Mouse (Mus musculus) B cell, adult 2 months (primary cell): ENCODE data around the gene Ppp2r5e.
A peak's percentile ranks its signal among the peaks of the same experiment; 100 is the strongest.

Experiments used
- DNase-seq, 2 experiments: peaks; one replicate each; pipeline ENCODE4 v3.0.0; 2022

Ppp2r5e gene

GRCm38 (mm10) chr12:75596154-75597002 lies at the start of gene Ppp2r5e:
TSS of gene Ppp2r5e (minus strand) at chr12:75596245.
- peak; percentile 99 for DNase-seq

GRCm38 (mm10) chr12:75645780-75646179 lies 49.7 kb upstream of the Ppp2r5e start:
- DNase-seq = peak in 1 of 2 experiments; percentile 5

GRCm38 (mm10) chr12:75641726-75642125 lies 45.7 kb upstream of the Ppp2r5e start:
- no peak for DNase-seq

- no peak for DNase-seq
Observed at GRCm38 (mm10) chr12:75638345-75638744, 42.3 kb upstream of the Ppp2r5e start.

- no peak for DNase-seq
Observed at GRCm38 (mm10) chr12:75637103-75637502, 41.1 kb upstream of the Ppp2r5e start.

GRCm38 (mm10) chr12:75635771-75636430 lies 39.9 kb upstream of the Ppp2r5e start:
- no peak for DNase-seq

- no peak for DNase-seq
Observed at GRCm38 (mm10) chr12:75629618-75630017, 33.6 kb upstream of the Ppp2r5e start.

- DNase-seq = no peak
Observed at GRCm38 (mm10) chr12:75623292-75623691, 27.2 kb upstream of the Ppp2r5e start.

- no peak for DNase-seq
Observed at GRCm38 (mm10) chr12:75622835-75623234, 26.8 kb upstream of the Ppp2r5e start.

- peak in 1 of 2 experiments; percentile 10 for DNase-seq
Observed at GRCm38 (mm10) chr12:75616841-75617240, 20.8 kb upstream of the Ppp2r5e start.

GRCm38 (mm10) chr12:75616158-75616791 lies 20.2 kb upstream of the Ppp2r5e start:
- DNase-seq = peak; percentile 16 to 26

- DNase-seq = no peak
Observed at GRCm38 (mm10) chr12:75615556-75615955, 19.5 kb upstream of the Ppp2r5e start.

- no peak for DNase-seq
Observed at GRCm38 (mm10) chr12:75612711-75613110, 16.7 kb upstream of the Ppp2r5e start.

- no peak for DNase-seq
Observed at GRCm38 (mm10) chr12:75599490-75599889, 3.4 kb upstream of the Ppp2r5e start.

- DNase-seq = no peak
Observed at GRCm38 (mm10) chr12:75598988-75599387, 2.9 kb upstream of the Ppp2r5e start.

- no peak for DNase-seq
Observed at GRCm38 (mm10) chr12:75597707-75598106, 1.7 kb upstream of the Ppp2r5e start.

- peak; percentile 23 to 32 for DNase-seq
Observed at GRCm38 (mm10) chr12:75595291-75596153, 523 bp downstream of the Ppp2r5e start.

GRCm38 (mm10) chr12:75594404-75594803 lies 1.6 kb downstream of the Ppp2r5e start:
- DNase-seq = no peak

- DNase-seq = no peak
Observed at GRCm38 (mm10) chr12:75593817-75594216, 2.2 kb downstream of the Ppp2r5e start.

- no peak for DNase-seq
Observed at GRCm38 (mm10) chr12:75587501-75587900, 8.5 kb downstream of the Ppp2r5e start.

GRCm38 (mm10) chr12:75583776-75584175 lies 12.3 kb downstream of the Ppp2r5e start:
- DNase-seq = no peak

GRCm38 (mm10) chr12:75579076-75579475 lies 17.0 kb downstream of the Ppp2r5e start:
- no peak for DNase-seq

- no peak for DNase-seq
Observed at GRCm38 (mm10) chr12:75577255-75577654, 18.8 kb downstream of the Ppp2r5e start.
